Mouse (Mus musculus): ENCODE measurements around the gene Hist1h2ad. TPM values are rescaled to one million over a fixed set of nuclear protein-coding genes. Genes with fewer than 3 reads are reported as not detected.
"Not testable (repeated sequence)": the region's sequence is repeated elsewhere in the genome, so short reads cannot be mapped to it uniquely, and the experiment has no call there.

The Hist1h2ad gene
- polyA plus RNA-seq, 1 experiment = 12.2 TPM

DNA sequence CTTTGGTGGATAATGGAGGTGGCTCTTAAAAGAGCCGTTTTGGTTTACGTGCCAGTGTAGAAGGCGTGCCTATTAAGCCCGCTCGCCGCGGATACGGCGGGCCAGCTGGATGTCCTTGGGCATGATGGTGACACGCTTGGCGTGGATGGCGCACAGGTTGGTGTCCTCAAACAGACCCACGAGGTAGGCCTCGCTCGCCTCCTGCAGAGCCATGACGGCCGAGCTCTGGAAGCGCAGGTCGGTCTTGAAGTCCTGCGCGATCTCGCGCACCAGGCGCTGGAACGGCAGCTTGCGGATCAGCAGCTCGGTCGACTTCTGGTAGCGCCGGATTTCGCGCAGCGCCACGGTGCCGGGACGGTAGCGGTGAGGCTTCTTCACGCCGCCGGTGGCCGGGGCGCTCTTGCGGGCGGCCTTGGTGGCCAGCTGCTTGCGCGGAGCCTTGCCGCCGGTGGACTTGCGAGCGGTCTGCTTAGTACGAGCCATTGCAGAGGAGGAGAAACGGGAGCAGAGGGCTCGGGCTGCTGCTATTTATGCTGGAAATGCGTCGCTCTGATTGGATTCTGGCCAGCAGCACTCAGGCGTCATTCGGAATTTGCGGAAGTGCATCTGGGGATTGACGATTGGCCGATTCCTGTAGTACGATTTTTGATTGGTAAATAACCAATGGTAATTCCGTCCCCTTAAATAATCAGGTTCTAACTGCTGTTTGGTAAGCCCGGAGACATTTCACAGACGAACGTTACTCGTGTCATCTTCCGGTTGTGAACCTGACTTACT, 12.1 kb upstream of the Hist1h2ad start, which contains the start of gene Hist1h3e:
Gene Hist1h3e, minus strand, starts transcription at position 487 of the 777 bp plus-strand sequence.
- peak; percentile 89 to 98 for DNase-seq (ENCODE audit: low read depth in 1 of 2, low spot score in 2 of 2)
- Histone ChIP-seq H3K27ac (ENCODE audit: insufficient read depth, low read length) (peak within 1 kb of the TSS; percentile 88), H3K4me3 (ENCODE audit: extremely low read depth, insufficient read depth, insufficient read length) (peak within 1 kb of the TSS; percentile 54)
- peak; percentile 94 for TF ChIP-seq POLR2A (IDR thresholded peaks at IDR 0.05; ENCODE audit: low read depth, low read length)
- WGBS = under 1% methylated on average over 47 of the region's 67 CpGs
- not testable (repeated sequence) for H3K36me3 ChIP-seq (ENCODE audit: control insufficient read depth, insufficient read depth, low read length); H3K4me1 ChIP-seq (ENCODE audit: control insufficient read depth, insufficient read depth, insufficient read length); H3K27me3 ChIP-seq (ENCODE audit: control insufficient read depth, insufficient read depth, low read length)

- Histone ChIP-seq H3K4me3 (ENCODE audit: extremely low read depth, insufficient read depth, insufficient read length) (peak overlapping the region; percentile 51), H3K4me1 (ENCODE audit: control insufficient read depth, insufficient read depth, insufficient read length) (no peaks in the 10 kb centered on the region), H3K36me3 (ENCODE audit: control insufficient read depth, insufficient read depth, low read length) (no peaks in the 10 kb centered on the region), H3K27me3 (ENCODE audit: control insufficient read depth, insufficient read depth, low read length) (no peaks in the 10 kb centered on the region), H3K27ac (ENCODE audit: insufficient read depth, low read length) (peak overlapping the region; percentile 86)
- DNase-seq (ENCODE audit: low read depth in 1 of 2, low spot score in 2 of 2) = no peak
- 5% methylated on average over 18 of the region's 18 CpGs for WGBS
- no peak for TF ChIP-seq CTCF (IDR thresholded peaks at IDR 0.05; ENCODE audit: extremely low read depth, insufficient read depth, insufficient read length, insufficient replicate concordance)
- TF ChIP-seq POLR2A (IDR thresholded peaks at IDR 0.05; ENCODE audit: low read depth, low read length) = no peak
Measured at GRCm38 (mm10) chr13:23562699-23563462, 11.3 kb upstream of the Hist1h2ad start.

- TF ChIP-seq POLR2A (IDR thresholded peaks at IDR 0.05; ENCODE audit: low read depth, low read length) (no peak), CTCF (IDR thresholded peaks at IDR 0.05; ENCODE audit: extremely low read depth, insufficient read depth, insufficient read length, insufficient replicate concordance) (no peak)
- H3K4me3 ChIP-seq (ENCODE audit: extremely low read depth, insufficient read depth, insufficient read length) = no peak overlapping the region
- DNase-seq (ENCODE audit: low read depth in 1 of 2, low spot score in 2 of 2) = no peak
- H3K4me1 ChIP-seq (ENCODE audit: control insufficient read depth, insufficient read depth, insufficient read length) = no peaks in the 10 kb centered on the region
- WGBS = 89% methylated on average over 2 of the region's 2 CpGs
- H3K27ac ChIP-seq (ENCODE audit: insufficient read depth, low read length) = no peak overlapping the region
- no peaks in the 10 kb centered on the region for H3K36me3 ChIP-seq (ENCODE audit: control insufficient read depth, insufficient read depth, low read length)
- no peaks in the 10 kb centered on the region for H3K27me3 ChIP-seq (ENCODE audit: control insufficient read depth, insufficient read depth, low read length)
Measured at GRCm38 (mm10) chr13:23564482-23564881, 9.7 kb upstream of the Hist1h2ad start.

DNA sequence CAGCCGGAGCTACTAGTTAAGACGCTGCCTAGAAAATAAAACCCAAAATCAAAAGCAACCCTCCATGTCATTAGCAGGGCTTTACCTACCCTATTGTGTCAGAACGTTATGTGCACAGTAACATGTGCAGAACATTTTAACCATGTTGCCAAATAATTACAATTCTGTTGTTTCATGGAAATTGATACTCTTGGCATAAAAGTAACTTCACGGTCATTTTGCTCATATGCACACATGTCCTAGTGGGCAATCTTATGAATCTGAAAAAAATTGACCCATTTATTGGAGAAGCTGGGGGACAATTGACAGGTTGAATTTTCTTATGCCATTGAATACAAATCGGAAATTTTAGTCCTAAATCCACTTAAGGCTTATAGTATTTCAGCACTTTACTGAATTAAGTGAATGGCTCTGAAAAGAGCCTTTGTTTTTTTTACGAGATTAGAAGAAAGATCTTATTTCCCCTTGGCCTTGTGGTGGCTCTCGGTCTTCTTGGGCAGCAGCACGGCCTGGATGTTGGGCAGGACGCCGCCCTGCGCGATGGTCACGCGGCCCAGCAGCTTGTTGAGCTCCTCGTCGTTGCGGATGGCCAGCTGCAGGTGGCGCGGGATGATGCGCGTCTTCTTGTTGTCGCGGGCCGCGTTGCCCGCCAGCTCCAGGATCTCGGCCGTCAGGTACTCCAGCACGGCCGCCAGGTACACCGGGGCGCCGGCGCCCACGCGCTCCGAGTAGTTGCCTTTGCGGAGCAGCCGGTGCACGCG, 3.7 kb upstream of the Hist1h2ad start:
- H3K4me3 ChIP-seq (ENCODE audit: extremely low read depth, insufficient read depth, insufficient read length) = peak overlapping the region; percentile 61
- H3K36me3 ChIP-seq (ENCODE audit: control insufficient read depth, insufficient read depth, low read length); H3K27me3 ChIP-seq (ENCODE audit: control insufficient read depth, insufficient read depth, low read length); DNase-seq (ENCODE audit: low read depth in 1 of 2, low spot score in 2 of 2); H3K4me1 ChIP-seq (ENCODE audit: control insufficient read depth, insufficient read depth, insufficient read length): not testable (repeated sequence)
- peak overlapping the region; percentile 99 for H3K27ac ChIP-seq (ENCODE audit: insufficient read depth, low read length)
- 3% methylated on average over 29 of the region's 41 CpGs for WGBS

GRCm38 (mm10) chr13:23571022-23571503, 3.1 kb upstream of the Hist1h2ad start, which contains the start of the genes Hist1h2ae and Hist1h2bg:
Hist1h2ae (minus strand) TSS chr13:23571220.
Hist1h2bg (plus strand) TSS chr13:23571396.
- Histone ChIP-seq H3K4me1 (ENCODE audit: control insufficient read depth, insufficient read depth, insufficient read length) (no peaks in the 10 kb centered on the region), H3K36me3 (ENCODE audit: control insufficient read depth, insufficient read depth, low read length) (no peaks in the 10 kb centered on the region), H3K27me3 (ENCODE audit: control insufficient read depth, insufficient read depth, low read length) (no peaks in the 10 kb centered on the region), H3K27ac (ENCODE audit: insufficient read depth, low read length) (peak within 1 kb of the TSS; percentile 99), H3K4me3 (ENCODE audit: extremely low read depth, insufficient read depth, insufficient read length) (peak within 1 kb of the TSS; percentile 61)
- TF ChIP-seq CTCF (IDR thresholded peaks at IDR 0.05; ENCODE audit: extremely low read depth, insufficient read depth, insufficient read length, insufficient replicate concordance) = no peak
- TF ChIP-seq POLR2A (IDR thresholded peaks at IDR 0.05; ENCODE audit: low read depth, low read length) = no peak; the same call in 1 of the 2 replicates
- DNase-seq (ENCODE audit: low read depth in 1 of 2, low spot score in 2 of 2) = peak; percentile 48 to 91
- WGBS = under 1% methylated on average over 18 of the region's 18 CpGs

GRCm38 (mm10) chr13:23571504-23572217, 2.5 kb upstream of the Hist1h2ad start:
- WGBS = under 1% methylated on average over 17 of the region's 34 CpGs
- not testable (repeated sequence) for H3K36me3 ChIP-seq (ENCODE audit: control insufficient read depth, insufficient read depth, low read length); DNase-seq (ENCODE audit: low read depth in 1 of 2, low spot score in 2 of 2); H3K27me3 ChIP-seq (ENCODE audit: control insufficient read depth, insufficient read depth, low read length); H3K4me1 ChIP-seq (ENCODE audit: control insufficient read depth, insufficient read depth, insufficient read length)
- Histone ChIP-seq H3K27ac (ENCODE audit: insufficient read depth, low read length) (peak overlapping the region; percentile 92), H3K4me3 (ENCODE audit: extremely low read depth, insufficient read depth, insufficient read length) (peak overlapping the region; percentile 54)
